Mouse (Mus musculus) kidney, postnatal 36 days (tissue): ENCODE data around the gene Gm20521.

Experiments used
- DNase-seq, 2 experiments: peaks; one replicate each; pipeline ENCODE4 v3.0.0; 2021 to 2022; ENCODE audit warnings: mixed read lengths in 2 of 2

Gm20521 gene

GRCm38 (mm10) chr14:54883154-54884021 is at the start of gene Gm20521, which contains the start of gene Bcl2l2:
Gm20521 (plus strand) TSS chr14:54883441.
Bcl2l2 (plus strand) TSS chr14:54883377.
- DNase-seq = peak; percentile 90 to 95

- DNase-seq = peak; percentile 18 to 53
Measured at GRCm38 (mm10) chr14:54843461-54843860, 39.8 kb upstream of the Gm20521 start.

- no peak for DNase-seq
Measured at GRCm38 (mm10) chr14:54855726-54856125, 27.5 kb upstream of the Gm20521 start.

- no peak for DNase-seq
Measured at GRCm38 (mm10) chr14:54856703-54857102, 26.5 kb upstream of the Gm20521 start.

- no peak for DNase-seq
Measured at GRCm38 (mm10) chr14:54857891-54858290, 25.4 kb upstream of the Gm20521 start.

DNA sequence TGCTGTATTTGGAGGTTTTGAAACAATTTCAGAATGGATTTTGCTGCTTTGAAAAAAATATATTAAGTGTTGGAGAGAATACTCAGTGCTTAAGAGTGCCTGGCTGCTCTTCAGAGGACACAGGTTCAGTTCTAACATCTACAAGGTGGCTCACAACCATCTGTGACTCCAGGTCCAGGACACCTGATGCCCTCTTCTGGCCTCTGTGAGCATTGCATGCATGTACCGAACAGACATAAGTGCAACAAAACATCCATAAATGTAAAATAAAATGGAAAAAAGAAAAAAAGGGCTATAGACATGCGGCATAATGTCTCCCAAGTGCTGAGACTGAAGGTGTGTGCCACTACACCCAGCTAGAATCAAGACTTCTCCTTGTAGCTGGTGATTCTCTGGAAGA is 22.7 kb upstream of the Gm20521 start:
- peak; percentile 75 to 87 for DNase-seq

GRCm38 (mm10) chr14:54863501-54864312 is 19.5 kb upstream of the Gm20521 start:
- DNase-seq = peak; percentile 96

DNA sequence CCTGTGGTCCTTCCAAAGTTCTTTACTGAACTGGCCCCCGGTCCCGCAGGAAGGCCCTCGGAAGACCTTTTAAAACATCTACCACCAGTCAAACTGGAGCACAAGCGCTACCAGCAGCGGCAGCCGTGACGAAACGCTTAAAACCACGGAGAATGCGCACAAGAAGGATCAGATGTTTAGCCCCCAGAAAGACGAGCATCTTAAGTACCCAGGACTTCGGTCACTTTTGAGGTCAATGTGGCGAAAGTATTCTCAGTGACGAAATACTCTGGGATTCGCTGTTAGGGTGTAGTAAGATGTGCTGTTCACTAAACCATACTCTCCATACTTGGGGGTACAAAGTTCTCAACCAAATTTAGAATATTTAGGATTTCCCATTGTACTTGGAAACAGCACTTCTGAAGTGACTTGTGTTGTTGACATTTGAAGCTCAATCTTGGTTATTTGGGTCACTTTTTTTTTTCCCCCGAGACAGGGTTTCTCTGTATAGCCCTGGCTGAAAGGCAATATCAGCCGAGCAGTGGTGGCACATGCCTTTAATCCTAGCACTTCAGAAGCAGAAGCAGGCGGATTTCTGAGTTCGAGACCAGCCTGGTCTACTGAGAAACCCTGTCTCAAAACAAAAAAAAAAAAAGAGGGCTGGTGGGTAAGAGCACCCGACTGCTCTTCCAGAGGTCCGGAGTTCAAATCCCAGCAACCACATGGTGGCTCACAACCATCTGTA is 18.8 kb upstream of the Gm20521 start:
- DNase-seq = no peak

DNA sequence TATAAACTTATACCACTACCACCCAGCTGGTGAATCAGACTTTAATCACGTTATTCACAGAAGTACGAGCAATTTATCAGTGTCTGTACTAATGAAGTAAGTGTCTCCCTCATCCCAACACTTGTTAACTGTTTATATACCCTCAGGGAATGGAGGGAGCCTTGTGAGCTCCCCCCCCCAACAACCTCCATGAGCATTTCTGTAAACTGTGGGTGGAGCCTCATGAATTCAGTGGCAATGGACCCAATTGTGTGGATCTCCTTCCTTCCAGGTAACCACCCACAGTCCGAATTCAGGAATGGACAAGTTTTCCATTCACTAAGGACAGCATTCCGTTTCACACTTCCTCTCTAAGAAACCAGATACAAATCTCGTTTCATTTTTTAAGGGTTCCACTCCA is 17.6 kb upstream of the Gm20521 start:
- DNase-seq = no peak

DNA sequence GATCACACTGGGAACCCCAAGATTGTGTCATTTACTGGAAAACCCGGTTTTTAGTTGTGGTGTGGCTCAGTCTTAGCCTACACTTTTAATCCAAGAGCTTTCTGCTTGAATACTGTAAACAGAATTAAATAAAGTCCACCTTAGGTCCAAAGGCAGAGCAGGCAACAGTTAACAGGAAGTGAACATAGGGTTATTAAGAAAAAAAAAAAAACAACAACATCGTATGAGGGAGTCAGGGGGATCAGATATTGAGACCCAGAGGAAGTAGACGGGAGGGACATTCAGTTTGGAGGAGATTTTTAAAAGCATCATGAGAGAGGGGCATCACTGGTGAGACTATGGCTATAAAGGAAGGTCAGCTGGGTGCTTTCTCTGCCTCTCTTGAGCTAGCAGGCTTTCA is 17.0 kb upstream of the Gm20521 start:
- DNase-seq = no peak

DNA sequence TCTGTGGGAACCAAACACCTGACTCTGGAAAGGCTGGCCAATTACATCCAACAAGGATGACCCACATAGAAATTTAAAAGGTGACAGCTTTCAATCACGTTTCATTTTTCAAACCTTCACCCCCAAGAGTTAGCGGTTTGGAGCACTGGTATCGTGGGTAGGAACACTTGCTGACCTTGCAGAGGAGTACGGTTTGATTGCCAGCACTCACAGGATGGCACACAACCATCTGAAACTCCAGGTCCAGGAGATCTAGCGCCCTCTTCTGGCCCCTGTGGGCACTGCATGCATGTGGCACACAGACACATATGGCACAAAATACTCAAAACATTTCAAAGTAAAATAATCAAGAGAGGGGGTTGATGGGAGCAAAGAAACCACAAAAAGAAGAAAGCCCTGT is 16.3 kb upstream of the Gm20521 start:
- peak in 1 of 2 experiments; percentile 39 for DNase-seq

DNA sequence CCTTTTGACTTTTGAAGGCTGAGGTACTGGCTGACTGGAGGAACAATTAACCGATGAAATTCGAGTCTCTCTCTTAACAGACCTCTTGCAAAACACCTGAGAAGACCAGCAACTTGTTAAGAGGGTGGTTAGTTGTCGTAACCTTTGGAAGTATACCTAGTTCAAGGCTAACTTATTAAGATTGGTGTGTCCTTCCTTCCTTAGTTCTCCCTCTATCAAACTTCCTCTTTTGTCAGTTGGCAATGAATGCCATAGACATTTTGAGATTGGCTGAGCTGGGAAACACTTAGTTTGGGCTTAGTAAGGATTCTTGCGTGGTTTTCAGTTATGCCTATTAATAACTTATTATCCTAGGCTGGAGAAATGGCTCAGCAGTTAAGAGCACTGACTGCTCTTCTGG is 15.2 kb upstream of the Gm20521 start:
- no peak for DNase-seq

DNA sequence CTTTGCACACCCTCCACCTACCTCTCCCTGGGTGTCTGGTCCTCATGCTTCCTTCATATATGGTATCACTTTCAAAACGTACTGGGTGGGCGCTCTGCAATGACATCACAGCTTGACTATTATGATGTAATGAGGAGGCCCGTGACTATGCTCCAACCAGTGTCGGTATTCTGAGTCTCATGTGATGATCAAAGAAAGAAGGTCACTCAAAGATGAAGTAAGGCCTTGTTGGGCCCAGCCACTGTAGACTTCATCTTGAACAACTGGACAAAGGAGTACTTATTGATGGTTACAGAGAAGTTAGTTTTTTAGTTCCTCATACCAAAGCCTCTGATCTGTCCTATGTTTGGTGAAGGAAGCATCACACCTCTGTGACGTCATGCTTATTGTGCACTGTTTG is 12.4 kb upstream of the Gm20521 start, which contains the start of gene Homez:
Gene Homez (minus strand): TSS at position 101 of the 400 bp plus-strand sequence.
- DNase-seq = no peak

- DNase-seq = no peak
Measured at GRCm38 (mm10) chr14:54874165-54874564, 9.1 kb upstream of the Gm20521 start.

GRCm38 (mm10) chr14:54875844-54876538 is 7.2 kb upstream of the Gm20521 start:
- DNase-seq = peak; percentile 43 to 58

DNA sequence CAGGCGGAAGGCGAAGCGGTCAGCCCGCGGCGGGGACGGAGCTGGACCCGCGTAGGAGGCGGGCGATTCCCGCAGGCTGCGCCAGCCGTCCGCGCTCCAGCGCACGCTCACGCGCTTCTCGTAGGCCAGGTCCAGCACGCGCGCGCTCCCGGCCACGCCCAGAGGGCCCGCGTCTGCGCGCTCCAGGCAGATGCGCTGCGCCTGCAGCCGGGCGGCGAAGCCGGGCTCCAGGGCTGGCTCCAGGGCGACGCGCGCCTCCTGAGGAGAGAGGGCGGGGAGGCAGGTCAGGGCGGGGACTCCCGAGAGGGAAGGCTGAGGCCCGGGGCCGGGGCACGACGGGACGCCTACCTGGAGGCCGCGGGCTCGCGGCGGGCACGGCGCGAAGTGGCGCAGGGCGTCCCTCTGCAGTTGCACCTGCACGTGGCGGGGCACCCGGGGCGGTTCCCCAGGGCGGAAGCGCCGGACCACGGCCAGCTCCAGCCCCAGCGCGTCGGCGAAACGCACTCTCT is 6.6 kb upstream of the Gm20521 start:
- peak; percentile 91 to 95 for DNase-seq

DNA sequence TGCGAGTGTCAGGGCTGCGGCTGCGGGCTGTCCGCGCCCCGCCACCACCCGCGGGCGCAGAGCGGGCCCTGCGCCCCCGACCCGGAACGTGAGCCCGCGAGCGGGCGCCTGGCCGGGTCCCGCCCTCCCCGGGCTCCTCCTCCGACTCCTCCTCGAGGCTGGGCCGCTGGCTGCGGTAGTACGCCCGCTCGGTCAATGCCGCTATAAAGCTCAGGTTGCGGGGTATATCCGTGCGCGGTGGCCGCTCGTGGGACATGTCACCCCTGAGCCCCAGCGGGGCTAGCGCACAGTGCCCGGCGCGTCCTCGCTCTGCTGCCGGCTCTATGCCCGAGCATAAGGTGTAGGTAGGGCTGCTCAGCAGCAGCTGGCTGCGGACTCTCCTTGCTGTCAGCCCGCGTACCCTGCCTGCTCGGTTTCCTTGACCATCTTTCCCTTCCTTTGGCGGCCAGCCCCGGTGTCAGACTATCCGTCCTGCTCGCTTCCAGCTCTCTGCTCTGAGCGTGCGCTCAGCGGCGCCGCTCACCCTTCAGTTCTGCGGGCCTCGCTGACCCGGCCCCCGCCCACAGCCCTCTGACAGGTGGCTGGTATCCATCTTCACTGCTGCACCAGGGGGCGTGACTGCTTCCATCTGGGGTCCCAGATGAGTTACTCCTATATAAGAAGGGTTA is 6.1 kb upstream of the Gm20521 start, which contains the start of gene Ppp1r3e:
Gene Ppp1r3e (minus strand): TSS at position 503 of the 668 bp plus-strand sequence.
- peak; percentile 76 to 88 for DNase-seq

- DNase-seq = peak in 1 of 2 experiments; percentile 29
Measured at GRCm38 (mm10) chr14:54884022-54884712, 926 bp downstream of the Gm20521 start.

DNA sequence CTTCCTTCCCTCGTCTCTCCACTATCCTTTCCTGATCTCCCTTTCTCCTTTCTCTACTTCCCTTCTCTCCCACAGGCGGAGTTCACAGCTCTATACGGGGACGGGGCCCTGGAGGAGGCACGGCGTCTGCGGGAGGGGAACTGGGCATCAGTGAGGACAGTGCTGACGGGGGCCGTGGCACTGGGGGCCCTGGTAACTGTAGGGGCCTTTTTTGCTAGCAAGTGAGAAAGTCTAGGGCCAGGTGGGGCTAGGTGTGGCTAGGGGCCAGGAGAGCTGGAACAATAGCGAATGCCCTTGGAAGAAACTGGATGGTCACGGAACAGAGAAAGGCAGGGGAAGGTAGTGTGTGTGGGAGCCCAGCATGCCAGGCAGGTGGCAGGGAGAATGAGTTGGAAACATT is 2.1 kb downstream of the Gm20521 start:
- no peak for DNase-seq

GRCm38 (mm10) chr14:54892200-54892599 is 9.0 kb downstream of the Gm20521 start, which contains the start of gene Pabpn1:
Pabpn1 (plus strand) TSS chr14:54892500.
- no peak for DNase-seq
